Mouse (Mus musculus): ENCODE results near the gene Aatk.
A peak's percentile ranks its signal among the peaks of the same experiment; 100 is the strongest.

The Aatk gene

DNA sequence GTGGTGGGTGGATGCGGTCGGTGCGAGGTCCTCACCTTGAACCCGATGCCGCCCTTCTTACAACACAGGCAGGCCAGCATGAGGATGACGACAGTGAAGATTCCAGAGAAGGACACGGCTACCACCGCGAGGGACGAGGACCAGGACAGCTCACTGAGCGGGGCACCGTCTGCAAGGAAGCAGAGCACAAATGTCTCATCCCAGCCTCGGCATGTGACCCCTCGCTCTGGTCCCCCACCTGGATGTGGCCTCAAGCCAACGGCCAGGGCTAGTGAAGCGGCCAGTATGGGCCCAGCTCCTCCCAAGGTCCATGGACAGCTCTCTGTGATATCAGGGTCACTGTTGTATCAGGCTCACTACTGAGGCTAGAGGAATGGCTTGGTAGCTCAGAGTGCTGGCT lies 25.6 kb downstream of the Aatk start:
- DNase-seq = no peak

DNA sequence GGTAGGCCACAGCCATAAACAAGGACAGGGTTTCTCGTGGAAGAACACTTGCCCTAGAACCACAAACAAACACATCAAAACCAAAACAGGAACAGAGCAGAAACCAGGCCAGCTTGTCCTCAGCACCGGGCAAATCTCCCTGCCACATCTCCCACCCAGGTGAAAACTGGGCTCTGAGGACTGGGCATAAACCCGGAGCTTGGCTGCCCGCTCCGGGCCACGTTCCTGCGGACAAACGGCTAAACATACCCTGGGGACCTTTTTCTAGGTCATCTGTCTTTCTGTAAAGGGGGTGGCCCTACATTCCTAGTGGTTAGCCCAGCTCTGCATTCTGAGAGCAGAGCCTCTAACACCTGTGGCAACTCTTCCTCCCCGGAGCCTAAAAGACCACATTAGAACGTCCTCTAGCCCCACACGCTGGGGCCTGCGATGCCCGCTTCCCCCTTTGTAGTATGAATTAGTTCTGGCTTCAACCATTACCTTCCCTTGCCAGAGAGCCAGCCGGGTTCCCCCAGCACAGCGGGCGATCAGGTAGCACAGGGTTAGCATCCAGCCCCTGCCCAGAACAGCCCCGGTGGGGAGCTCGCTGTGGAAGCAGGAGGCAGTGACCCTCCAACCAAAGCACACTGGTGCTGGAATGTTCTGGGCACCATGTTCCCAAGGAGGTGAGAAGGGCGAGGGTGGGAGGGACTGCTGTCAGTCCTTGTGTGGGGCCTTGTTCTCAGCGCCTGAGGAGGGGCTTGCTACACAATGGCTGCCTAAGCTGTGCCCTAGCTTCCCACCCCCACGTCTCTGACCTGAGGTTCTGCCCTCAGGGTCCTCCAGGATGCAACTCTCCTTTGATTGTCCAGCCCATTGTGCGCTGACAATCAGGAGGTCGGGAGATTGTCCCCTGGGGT lies 27.2 kb downstream of the Aatk start:
- DNase-seq = peak; percentile 51

DNA sequence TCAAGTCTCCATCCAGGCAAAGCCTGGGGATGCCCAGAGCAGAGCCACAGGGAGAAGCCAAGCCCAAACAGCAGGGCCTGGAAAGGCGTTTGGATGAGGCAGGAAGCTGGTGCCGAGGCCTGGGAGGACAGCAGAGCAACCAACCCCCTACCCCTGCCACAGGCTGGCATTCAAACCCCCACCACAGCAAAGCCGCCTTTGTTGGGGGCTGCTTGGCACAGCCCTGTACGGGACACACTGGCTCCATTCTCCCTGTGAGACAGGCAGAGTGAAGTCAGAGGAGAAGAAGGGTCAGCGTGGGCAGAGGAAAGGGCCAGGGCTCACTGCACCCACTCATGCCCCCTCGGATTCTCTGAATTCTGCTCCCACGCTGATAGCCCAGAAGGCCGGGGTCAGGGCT lies 30.0 kb downstream of the Aatk start:
- DNase-seq = no peak

DNA sequence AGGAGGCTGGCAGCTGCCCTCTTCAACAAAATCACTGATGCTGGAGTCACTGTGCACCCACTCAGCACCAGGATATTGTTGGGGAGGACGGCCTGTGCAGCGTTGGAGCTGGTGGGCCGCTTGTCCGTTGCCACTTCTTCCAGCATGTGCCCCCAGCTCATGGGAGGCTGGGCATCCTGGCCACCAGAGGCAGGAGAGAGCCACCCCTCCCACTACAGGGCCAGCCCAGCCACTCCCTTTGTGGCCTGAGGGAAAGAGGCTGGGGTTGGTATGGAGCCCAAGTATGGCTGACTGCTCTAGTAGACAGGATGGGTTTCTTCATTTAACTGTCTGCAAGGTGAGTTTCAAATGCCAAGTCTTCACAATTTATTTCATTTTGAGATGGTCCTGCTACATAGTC lies 32.2 kb downstream of the Aatk start:
- DNase-seq = no peak

DNA sequence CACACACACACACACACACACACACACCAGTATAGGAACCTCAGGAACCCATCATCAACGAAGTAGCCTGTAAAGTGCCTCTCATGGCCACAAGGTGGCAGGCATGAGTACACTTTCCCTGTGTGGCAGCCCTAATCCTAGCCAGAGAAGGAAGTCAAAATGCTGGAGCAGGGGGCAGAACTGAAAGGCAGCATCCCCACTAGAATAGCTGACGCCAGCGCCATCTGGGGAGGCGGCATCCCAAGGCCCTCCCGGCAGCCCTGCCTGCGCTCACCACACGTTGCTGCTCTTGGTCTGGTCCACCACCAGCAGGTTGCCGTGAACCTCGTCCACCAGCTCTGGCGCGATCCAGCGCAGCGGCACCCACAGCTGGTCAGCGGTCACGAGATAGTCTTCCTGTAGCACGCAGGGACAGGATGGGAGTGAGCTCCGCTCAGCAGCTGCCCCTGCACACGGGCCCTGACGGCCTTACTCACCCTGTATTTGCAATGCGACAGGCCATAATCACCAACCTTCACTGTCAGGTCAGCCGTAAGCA lies 33.7 kb downstream of the Aatk start:
- DNase-seq = peak; percentile 86

DNA sequence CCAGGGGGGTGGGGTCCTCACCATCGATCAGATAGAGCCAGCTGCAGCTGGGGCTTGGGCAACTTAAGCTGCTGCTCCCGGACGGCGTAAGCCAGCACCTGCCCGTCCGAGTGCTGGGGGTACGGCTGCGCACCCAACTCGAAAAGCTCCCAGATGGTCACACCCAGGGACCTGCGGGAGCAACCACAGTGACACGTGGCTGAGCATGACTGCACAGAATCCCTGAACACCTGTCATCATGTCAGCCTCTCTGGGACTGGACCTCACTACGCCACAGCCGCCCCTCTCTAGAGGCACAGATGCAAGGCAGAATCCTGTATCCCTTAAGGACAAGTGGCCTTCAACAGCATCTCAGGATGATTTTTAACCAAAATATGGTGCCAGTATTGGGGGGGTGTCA lies 34.3 kb downstream of the Aatk start:
- no peak for DNase-seq

DNA sequence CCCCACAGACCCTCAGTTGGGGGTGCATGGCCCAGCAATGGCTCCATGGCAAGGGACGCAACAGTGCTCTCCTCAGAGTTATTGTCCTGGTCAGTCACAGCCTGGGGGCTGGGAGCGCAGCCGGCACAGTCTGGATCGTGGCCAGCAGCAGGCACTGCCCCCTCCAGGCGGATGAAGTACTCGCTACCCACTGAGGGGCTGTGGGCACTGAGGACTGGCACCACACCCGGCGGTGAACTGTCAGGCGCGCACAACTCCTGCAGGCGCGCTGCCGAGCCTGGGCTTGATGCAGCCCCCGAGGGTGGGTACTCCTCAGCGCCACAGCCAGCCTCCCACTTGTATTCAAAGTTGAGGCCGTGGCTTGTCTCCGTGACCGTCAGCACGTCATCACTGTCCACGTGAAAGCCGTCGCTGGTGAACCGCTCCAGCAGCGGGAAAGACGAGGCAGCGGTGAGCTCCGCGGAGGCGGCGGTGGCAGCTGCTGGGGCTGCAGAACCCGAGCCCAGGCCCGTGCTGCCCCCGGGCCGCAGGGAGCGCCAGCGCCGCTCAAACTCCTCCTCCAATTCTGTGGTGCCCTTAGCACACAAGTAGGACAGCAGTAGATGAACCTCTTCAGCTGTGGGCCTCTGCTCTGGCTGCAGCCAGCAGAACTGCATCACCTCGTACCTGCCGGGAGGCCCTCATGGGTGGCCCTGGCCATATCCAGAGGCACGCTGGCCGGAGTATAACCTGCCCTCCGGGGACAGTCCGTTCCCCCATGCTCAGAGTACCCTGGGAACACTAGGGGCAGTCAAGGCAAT lies 35.0 kb downstream of the Aatk start:
- DNase-seq = no peak

DNA sequence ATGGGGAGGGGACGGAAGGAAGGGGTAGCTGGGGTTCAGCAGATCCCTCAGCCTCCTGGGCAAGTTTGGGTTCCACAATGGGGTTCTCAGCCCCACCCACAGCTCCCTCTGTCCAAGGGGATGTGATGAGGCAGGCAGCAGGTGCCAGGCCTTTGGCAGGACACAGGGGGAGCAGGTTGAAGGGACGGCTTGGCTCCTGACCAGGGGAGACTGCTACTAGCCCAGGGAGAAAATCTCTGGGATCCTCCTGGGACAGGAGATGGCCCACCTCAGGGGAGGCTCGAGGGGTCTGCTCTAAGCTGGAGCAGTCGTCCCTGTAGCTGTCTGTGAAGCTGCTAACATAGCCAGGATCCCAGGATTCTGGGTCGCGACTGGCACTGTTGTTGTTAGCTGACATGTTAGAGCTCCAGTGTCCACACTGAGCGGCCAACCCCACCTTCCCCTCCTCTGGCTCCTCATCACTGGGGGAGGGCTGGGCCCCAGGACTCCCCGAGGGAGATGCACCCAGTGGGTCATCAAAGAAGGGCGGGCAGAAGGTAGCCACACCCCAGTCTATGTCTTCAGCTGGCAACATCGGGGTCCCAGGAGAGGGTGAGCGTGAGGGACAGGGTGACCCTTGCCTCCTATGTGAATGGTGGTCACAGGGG lies 35.7 kb downstream of the Aatk start:
- no peak for DNase-seq

DNA sequence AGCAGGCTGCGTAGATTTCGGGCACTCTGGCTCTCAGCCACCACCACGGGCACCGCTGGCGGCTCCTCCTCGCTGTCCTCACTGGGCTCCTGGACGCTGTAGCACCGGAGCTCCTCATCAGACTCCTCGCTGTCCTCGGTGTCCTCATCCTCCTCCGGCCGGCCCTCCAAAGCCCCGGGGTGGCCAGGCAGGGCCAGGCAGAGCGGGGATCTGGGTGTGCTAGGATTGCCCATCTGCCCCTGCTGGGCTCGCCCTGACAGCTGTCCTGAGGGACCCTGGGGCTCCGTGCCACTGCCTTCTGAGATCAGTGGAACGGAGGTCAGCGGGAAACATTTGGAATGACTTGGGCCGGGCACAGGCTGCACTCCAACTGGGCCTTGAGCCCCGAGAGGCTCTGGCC lies 37.0 kb downstream of the Aatk start:
- no peak for DNase-seq

DNA sequence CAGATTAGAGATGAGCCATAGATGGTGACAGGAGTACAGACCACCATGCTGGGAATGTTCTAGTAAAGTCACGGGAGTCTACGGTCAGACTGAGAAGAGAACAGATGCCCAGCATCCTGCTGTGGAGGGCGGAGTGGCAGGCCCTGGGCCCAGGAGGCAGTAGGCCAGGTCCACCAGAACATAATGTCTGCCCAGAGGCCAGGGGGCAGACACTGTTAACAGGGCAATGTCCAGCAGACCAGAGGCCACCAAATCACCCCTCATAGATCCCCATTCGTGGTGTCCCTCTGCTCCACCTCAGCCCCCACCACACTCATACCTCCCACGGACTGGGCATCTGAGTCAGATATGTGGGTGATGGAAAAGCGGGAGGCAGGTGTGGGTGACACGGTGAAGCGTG lies 38.0 kb downstream of the Aatk start:
- DNase-seq = no peak

DNA sequence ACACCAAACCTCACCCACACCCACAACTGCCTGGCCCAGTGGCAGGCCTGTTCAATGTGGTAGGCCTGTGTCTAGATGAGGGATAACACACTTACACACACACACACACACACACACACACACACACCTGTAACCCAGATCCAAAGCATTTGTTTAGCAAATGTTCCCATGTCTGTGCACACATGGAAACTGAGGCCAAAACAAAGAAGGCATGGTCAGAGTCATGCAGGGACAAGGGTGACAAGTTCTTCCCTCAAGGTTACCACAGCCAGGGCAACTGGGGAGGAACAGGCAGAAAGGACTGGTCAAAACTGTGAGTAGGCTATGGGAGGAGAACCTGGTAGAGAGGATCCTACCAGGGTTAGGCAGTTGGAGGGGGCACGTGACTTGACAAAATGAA lies 38.5 kb downstream of the Aatk start:
- no peak for DNase-seq

DNA sequence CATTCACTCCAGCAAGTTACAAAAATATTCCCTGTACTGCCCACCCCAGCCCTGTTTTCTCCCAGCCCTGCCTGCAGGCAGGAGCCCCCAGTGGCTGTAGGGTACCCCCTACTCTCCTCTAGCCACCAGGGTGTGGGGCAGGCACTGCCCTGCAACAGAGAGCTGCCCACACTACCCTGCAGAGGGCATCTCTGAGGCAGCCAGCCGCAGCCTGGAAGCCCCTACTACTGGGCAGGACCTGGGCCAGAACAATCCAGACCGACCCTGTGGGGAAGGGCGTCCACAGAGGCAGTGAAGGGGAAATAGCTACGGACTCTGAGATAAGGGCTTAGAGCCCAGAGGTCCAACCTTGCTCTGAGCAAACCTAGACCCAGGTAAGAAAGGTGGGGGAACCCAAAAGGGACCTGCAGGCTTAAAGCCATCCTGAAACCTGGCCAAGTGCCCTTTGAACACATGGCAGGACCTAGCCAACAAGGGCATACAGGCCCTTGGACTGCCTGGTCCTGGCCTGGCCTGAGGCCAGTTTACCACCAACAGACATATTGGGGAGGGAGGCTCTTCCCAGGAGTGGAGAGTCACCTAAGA lies 39.4 kb downstream of the Aatk start:
- no peak for DNase-seq

DNA sequence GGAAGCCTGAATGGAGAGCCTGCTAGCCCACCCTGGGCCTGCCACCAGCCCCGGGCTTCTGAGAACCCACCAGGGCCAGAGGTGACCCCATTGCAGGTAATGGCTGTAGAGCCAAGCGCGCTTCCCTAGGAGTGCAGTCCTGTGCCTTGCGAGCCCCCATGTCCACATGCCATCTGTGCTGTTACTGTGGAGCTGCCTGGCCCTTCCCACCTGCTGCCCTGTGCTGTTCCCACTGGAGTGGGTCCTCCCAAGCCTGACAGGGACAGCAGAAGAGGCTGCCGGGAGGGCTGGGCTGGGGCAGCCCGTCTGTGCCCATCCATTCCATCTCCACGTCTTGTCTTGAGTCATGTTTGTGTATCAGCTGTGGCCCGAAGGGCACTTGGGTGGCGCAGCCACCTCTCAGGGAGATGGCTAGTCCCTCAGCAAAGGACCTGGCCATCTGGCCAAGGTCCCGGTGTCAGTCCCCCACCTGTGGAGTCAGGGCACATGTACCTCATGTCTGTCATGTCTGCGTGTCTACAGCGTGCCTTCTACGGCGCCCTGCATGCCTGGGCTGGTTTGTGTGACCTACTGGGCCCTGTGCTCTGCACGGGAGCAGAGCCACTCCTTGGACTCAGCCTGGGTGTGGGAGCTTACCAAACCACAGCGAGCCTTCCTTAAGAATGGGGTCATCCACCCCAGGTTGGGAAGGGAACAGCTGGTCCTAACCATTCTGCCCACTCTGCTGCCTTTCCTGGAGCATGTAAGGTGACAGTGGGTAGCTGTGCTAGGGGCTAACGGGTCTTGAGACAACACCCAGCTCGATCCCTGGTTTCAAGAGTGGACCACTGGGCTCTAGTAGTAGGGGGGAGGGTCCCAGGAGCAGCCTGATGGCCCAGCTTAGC lies 41.3 kb downstream of the Aatk start:
- DNase-seq = no peak

DNA sequence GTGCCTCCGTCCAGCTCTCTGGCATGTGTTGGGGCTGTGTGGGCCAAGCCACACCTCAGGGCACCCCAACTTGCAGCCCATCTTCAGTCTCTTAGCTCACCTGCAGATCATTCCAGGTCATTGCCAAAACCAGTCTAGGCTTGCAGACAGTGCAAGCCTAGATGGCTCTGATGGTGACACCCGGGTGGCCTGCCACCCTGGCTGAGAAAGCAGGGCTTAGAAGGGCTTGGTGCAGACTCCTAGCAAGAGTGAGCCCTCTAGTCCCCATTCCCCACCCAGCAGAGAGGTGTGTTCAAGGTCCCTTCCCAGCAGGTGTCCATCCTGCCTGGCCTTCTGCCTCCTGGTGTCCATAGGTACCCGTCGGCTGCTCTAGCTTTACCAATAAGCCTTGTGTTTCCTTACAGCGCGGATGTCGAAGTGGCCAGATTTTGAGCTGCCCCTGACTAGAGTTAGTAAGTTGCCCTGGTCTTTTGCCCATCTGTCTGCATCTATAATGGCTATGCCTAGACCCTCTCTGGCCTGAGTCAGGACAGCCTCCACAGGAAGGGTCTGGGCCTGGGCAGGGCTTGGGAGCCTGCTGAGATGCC lies 44.2 kb downstream of the Aatk start:
- DNase-seq = no peak

DNA sequence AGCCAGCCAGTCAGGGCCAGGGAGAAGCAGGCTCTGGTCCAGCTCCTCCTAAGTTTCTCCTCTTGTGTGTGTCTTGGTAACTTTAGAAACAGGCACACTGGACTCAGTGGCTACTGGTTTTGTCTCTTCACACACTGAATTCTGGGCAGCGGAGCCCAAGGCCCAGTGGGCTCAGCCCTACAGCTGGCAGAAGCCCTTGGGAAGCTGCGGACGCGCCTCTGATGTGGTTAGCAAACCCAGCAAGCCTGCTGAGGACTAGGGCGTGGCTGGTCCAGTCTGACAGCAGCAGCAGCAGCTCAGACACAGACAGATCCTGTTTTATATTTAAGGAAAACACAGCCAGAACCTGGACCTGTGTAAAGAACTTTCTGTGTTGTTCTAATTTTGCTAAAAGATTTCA lies 44.9 kb downstream of the Aatk start:
- DNase-seq = no peak

DNA sequence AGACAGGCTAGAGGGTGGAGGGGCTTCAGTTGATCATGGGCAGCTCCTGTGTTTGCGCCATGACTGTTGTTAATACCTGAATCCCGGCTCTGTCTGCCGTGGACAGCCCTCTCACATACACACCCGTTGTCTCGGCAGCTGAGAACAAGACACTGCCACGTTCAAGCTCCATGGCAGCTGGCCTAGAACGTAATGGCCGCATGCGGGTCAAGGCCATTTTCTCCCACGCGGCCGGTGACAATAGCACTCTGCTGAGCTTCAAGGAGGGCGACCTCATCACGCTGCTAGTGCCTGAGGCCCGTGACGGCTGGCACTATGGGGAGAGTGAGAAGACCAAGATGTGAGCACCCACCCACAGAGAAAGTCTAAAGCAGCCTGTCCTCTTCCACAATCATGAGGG lies 49.6 kb downstream of the Aatk start:
- DNase-seq = no peak

DNA sequence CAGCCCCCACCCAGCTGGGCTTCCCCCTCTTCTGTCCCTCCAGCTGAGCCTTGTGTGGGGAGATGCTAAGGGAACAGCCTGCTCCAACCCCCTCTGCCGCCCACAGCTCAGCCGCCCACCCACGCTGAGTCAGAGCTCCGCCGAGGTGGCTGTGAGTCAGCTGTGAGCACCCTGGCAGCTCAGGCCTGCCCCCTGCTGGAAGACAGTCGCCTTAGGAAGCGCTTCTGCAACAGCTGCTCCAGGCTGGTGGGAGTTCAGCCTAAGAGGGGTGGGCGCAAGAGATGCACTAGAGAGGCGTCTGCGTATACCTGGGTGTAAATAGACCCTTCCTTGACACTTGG lies 55.7 kb downstream of the Aatk start:
- peak; percentile 98 for DNase-seq

DNA sequence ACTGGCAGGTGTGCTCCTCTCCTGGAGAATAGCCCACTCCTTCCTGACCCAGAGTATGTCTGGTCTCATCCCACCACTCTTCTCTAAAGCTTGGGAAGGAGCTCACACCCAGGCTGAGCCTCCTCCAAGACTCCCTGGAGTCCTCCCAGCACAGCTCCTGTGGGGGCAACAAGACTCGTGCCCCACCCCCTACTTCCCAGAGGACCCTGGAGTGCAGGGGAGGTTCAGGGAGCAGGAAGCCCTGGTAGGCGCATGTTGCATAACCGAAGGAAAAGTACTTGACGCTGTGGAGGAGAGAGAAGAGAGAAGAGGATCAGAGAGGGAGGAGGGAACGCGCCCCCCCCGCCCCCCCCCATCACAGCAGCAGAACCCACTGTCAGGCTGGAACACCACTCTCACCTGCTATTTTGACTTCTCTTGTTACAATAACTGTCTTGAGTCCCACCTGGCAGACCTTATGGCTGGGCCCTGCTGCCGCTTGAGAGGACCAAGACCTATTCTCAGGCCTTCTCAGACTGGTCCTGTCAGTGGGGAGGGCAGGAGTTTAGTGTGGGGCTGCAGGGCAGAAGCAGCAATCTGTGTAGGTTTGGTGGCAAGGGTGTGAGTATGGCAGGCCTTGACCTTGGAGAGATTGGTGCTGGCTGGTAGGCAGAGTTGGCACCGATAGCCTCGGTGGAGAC lies 56.2 kb downstream of the Aatk start:
- DNase-seq = no peak

DNA sequence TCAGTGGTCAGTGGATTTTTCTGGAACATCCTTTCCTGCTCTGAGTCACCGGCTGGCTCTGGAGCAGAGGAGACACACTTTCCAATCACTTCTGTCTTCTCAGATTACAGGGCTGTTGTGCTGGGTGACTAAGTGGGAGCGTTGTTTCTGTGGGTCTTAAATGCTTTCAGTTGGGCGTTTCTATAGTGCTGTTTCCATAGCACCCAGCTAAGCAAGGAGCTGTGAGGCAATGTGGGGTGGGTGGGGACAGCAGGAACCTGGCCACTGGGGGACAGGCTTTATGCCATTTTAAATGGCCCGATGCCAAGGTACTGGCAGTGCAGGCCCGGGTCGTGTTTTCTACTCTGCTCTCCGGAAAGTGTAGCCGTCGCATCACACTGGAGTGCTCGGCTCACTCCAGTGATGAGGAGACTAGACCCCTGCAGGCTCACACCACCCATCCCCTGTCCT lies 57.8 kb downstream of the Aatk start:
- no peak for DNase-seq

DNA sequence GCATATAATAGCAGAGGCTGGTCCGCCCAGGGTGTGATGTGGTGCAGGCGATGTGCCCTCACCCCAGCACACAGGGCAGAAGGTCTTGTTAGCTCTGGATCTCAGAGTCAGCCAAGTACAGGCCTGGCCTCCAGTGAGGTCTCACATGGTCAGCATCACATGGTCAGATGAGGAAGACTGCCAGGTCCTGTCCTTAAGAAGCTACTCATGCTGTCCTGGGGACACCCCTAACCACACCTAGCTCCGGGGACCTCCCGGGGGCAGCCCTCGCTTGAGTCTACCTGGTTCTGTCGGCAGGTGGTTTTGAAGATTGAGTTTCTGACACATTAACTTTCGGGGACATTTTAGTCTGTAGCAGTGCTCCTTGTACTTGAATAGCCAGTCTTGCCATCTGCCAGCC lies 58.6 kb downstream of the Aatk start:
- no peak for DNase-seq

DNA sequence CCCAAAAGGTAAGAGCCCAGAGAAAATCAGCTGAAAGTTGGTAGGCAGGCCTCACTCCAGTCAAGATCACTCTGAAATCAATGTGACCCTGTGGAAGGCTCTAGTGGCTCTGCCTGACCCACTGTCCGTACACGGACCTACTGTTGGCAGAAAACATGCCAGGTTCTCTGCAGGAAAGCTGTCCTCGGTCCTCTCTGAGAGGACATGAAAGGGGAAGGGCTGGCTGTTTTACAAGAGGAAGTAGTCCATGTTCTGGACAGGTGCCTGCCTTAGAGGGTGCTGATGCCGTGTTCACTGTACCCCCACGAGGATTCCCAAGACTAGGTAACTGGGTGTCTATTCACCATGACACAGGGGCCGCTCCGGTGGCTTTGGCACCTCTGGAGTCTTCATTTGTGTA lies 59.1 kb downstream of the Aatk start:
- DNase-seq = no peak

All from thymus, postnatal 4 days (tissue).